Mouse (Mus musculus): Measurements from ENCODE around the gene Wipf1. TPM values are rescaled to one million over a fixed set of nuclear protein-coding genes. Genes with fewer than 3 reads are reported as not detected.

Gene Wipf1
- polyA plus RNA-seq, 1 experiment from 2014 or later: 8.2 TPM

DNA sequence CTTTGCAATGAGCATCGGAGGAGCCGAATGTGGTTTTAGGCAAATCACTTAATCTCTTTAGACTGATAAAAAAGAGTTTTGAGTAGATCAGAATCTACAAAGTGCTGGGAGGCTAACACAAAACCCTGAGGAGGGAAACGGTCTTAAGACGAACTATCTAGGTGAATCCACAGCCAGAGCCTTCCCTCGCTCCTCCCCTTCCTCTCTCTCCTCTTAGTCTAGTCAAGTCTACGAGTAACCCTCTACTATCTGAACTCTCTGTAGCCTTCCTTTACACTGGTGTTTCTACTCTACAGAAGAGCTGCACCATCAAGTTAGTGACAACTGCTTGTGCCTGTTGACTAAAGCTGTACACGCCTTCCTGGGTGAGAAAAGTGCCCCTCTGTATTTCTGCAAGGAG, 77.0 kb downstream of the Wipf1 start:
- H3K27ac ChIP-seq (ENCODE audit: low read depth, low read length): no peak overlapping the region
- no peak overlapping the region for H3K4me2 ChIP-seq
- H3K36me3 ChIP-seq (ENCODE audit: control insufficient read depth, insufficient read depth, low read length): no peaks in the 10 kb centered on the region
- ATAC-seq (ENCODE audit: low FRiP score) (no peak), DNase-seq (ENCODE audit: low spot score, missing footprints) (no peak)
- H3K27me3 ChIP-seq (ENCODE audit: control insufficient read depth, insufficient read depth, low read length): no peaks in the 10 kb centered on the region
- H3K4me1 ChIP-seq (ENCODE audit: control insufficient read depth, insufficient read depth, low read length): peaks cover 3% of the 10 kb centered on the region; the same call in 1 of the 2 replicates
- 66% methylated on average over 7 of the region's 7 CpGs for WGBS
- no peaks in the 10 kb centered on the region for H3K9me3 ChIP-seq (ENCODE audit: control insufficient read depth, low read length)
- H3K4me3 ChIP-seq (ENCODE audit: low read depth, low read length): no peak overlapping the region
- H3K9ac ChIP-seq (ENCODE audit: low read length): no peak overlapping the region

DNA sequence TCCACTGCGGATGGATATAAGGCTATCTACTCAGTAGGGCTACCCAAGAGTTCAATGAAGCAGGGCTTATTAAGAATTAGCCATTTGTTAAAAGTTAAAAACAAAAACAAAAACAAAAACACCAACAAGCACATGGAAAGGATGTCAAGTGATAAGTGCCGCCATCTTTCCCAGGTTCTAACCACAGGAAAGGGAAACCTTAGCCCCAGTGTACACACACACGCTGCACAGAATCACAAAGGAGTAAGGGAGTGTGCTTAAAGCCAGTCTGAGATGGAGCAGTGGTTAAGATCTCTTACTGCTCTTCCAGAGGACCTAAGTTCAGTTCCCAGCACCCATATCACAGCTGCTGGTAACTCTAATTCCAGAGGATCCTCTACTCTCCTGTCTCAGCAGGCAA, 78.0 kb downstream of the Wipf1 start:
- H3K27me3 ChIP-seq (ENCODE audit: control insufficient read depth, insufficient read depth, low read length): no peaks in the 10 kb centered on the region
- 95% methylated on average over 3 of the region's 3 CpGs for WGBS
- no peaks in the 10 kb centered on the region for H3K36me3 ChIP-seq (ENCODE audit: control insufficient read depth, insufficient read depth, low read length)
- H3K27ac ChIP-seq (ENCODE audit: low read depth, low read length): no peak overlapping the region
- no peak overlapping the region for H3K4me3 ChIP-seq (ENCODE audit: low read depth, low read length)
- peaks cover 3% of the 10 kb centered on the region; the same call in 1 of the 2 replicates for H3K4me1 ChIP-seq (ENCODE audit: control insufficient read depth, insufficient read depth, low read length)
- H3K9me3 ChIP-seq (ENCODE audit: control insufficient read depth, low read length): no peaks in the 10 kb centered on the region
- DNase-seq (ENCODE audit: low spot score, missing footprints) (no peak), ATAC-seq (ENCODE audit: low FRiP score) (no peak)
- no peak overlapping the region for H3K9ac ChIP-seq (ENCODE audit: low read length)
- no peak overlapping the region for H3K4me2 ChIP-seq

DNA sequence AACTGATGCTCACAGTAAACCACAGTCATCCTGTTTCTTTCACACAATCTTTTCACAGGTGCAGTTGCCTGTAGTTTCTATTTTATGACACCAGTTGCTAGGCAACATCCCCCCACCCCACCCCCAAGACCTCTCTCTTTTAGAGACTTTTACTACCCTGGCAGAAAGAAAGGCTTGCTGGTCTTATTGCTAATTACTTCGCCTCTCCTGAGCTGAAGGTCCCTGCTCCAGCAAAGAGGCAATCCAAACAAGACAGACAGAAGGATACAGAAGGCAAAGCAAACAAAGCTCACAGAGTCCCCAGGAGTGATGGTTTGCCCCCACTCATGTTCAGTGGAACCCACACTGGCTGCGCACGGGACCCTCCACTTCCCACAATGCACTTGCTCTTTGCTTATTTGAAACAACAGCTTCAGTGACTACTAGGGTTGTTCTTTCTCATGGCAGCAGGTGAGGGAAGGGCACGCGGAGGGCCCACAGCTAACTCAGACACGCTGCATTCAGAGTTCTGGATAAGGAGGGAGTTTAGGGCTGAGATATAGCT, 79.3 kb downstream of the Wipf1 start:
- Histone ChIP-seq H3K4me3 (ENCODE audit: low read depth, low read length) (no peak overlapping the region), H3K9me3 (ENCODE audit: control insufficient read depth, low read length) (no peaks in the 10 kb centered on the region), H3K36me3 (ENCODE audit: control insufficient read depth, insufficient read depth, low read length) (no peaks in the 10 kb centered on the region), H3K4me2 (no peak overlapping the region), H3K27me3 (ENCODE audit: control insufficient read depth, insufficient read depth, low read length) (no peaks in the 10 kb centered on the region), H3K4me1 (ENCODE audit: control insufficient read depth, insufficient read depth, low read length) (peaks cover 3% of the 10 kb centered on the region; the same call in 1 of the 2 replicates), H3K27ac (ENCODE audit: low read depth, low read length) (no peak overlapping the region), H3K9ac (ENCODE audit: low read length) (no peak overlapping the region)
- DNase-seq (ENCODE audit: low spot score, missing footprints) (no peak), ATAC-seq (ENCODE audit: low FRiP score) (no peak)
- 73% methylated on average over 6 of the region's 6 CpGs for WGBS

DNA sequence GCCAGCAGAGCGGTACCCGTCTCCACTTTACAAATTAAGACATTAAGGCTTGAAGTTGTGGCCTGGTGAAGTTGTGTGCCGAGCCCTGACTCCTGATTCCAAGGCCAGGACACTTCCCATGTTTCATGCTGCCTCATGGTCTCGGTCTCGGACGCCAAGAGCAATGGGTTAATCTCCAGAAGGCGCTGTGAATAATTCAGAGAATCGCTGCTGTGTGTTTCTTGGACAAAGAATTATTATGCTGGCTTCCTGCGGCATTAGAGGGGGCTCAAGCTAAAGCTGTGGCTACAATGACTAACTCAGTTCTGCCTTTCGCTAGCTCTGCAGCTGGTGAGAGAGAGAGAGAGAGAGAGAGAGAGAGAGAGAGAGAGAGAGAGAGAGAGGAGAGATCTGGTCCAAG, 85.5 kb downstream of the Wipf1 start:
- whole genome bisulfite sequencing: 66% methylated on average over 10 of the region's 10 CpGs
- Histone ChIP-seq H3K4me1 (ENCODE audit: control insufficient read depth, insufficient read depth, low read length) (no peaks in the 10 kb centered on the region), H3K27ac (ENCODE audit: low read depth, low read length) (no peak overlapping the region), H3K4me2 (no peak overlapping the region), H3K9me3 (ENCODE audit: control insufficient read depth, low read length) (no peaks in the 10 kb centered on the region), H3K27me3 (ENCODE audit: control insufficient read depth, insufficient read depth, low read length) (no peaks in the 10 kb centered on the region), H3K4me3 (ENCODE audit: low read depth, low read length) (no peak overlapping the region), H3K36me3 (ENCODE audit: control insufficient read depth, insufficient read depth, low read length) (no peaks in the 10 kb centered on the region), H3K9ac (ENCODE audit: low read length) (no peak overlapping the region)
- no peak for DNase-seq (ENCODE audit: low spot score, missing footprints)
- no peak for ATAC-seq (ENCODE audit: low FRiP score)

DNA sequence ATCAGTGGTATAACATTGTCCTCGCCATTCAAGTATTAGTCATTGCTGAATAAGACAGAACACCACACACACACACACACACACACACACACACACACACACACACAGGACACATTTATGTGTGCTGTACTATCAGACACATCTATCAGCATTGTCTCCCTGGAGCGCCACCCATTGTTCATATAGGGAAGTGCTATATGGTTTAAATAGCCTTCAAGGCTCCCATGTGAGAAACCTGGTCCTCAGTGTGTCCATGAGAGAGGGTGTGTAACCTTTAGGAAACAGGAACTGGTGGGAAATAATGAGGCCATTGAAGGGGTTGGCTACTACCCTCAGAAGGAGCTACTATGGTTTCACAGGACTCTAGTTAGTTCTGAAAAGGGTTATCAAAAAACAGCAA, 87.5 kb downstream of the Wipf1 start:
- H3K9ac ChIP-seq (ENCODE audit: low read length): no peak overlapping the region
- H3K36me3 ChIP-seq (ENCODE audit: control insufficient read depth, insufficient read depth, low read length): no peaks in the 10 kb centered on the region
- WGBS: 69% methylated on average over 2 of the region's 2 CpGs

DNA sequence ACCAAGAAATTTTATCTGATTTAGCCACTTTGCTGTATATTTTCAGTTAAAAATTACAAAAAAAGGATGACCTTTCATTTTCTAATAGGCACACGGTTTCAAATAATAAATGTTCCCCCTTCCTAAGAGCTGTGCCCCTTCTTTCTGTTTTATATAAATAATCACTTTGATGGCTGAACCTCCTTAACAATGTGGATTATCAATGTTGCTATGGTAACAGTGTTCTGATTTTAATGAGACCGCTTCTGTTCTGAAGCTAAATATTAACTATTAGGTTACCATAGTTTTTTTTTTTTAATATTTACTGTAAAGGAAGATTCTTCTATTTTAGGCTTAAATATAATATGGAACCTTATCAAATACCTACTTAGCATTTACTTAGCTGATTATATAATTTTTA, 89.2 kb downstream of the Wipf1 start:
- DNase-seq (ENCODE audit: low spot score, missing footprints) (no peak), ATAC-seq (ENCODE audit: low FRiP score) (no peak)
- H3K4me2 ChIP-seq: no peak overlapping the region
- no peaks in the 10 kb centered on the region for H3K36me3 ChIP-seq (ENCODE audit: control insufficient read depth, insufficient read depth, low read length)
- H3K27me3 ChIP-seq (ENCODE audit: control insufficient read depth, insufficient read depth, low read length): no peaks in the 10 kb centered on the region
- H3K9ac ChIP-seq (ENCODE audit: low read length): no peak overlapping the region
- no peak overlapping the region for H3K4me3 ChIP-seq (ENCODE audit: low read depth, low read length)
- no peak overlapping the region for H3K27ac ChIP-seq (ENCODE audit: low read depth, low read length)
- H3K9me3 ChIP-seq (ENCODE audit: control insufficient read depth, low read length): no peaks in the 10 kb centered on the region
- WGBS: 72% methylated on average over 2 of the region's 2 CpGs
- H3K4me1 ChIP-seq (ENCODE audit: control insufficient read depth, insufficient read depth, low read length): no peaks in the 10 kb centered on the region

More for the DNA sequence above, 87.5 kb downstream of the Wipf1 start:
- Histone ChIP-seq H3K4me1 (ENCODE audit: control insufficient read depth, insufficient read depth, low read length) (no peaks in the 10 kb centered on the region), H3K27ac (ENCODE audit: low read depth, low read length) (no peak overlapping the region), H3K4me3 (ENCODE audit: low read depth, low read length) (no peak overlapping the region), H3K27me3 (ENCODE audit: control insufficient read depth, insufficient read depth, low read length) (no peaks in the 10 kb centered on the region), H3K4me2 (no peak overlapping the region), H3K9me3 (ENCODE audit: control insufficient read depth, low read length) (no peaks in the 10 kb centered on the region)
- no peak for ATAC-seq (ENCODE audit: low FRiP score)
- no peak for DNase-seq (ENCODE audit: low spot score, missing footprints)

DNA sequence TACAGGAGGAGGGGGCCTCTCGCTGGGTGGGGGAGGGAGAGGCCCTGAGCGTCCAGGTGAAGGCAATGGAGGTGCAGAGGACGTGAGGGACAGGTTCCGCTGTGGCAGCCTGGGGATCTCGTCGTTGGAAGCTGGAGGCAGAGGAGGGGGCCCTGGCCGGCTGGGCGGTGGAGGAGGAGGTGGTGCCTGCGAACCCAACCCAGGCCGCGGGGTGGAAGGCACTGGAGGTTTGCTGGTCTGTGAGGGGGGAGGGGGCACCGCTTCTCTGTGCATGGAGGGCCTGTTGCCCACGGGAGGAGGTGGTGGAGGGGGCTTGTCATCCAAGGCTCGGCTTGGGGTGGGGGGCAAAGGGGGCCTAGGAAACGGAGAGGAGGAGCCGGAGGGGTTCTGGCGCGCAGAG, 92.6 kb downstream of the Wipf1 start:
- no peaks in the 10 kb centered on the region for H3K4me1 ChIP-seq (ENCODE audit: control insufficient read depth, insufficient read depth, low read length)

DNA sequence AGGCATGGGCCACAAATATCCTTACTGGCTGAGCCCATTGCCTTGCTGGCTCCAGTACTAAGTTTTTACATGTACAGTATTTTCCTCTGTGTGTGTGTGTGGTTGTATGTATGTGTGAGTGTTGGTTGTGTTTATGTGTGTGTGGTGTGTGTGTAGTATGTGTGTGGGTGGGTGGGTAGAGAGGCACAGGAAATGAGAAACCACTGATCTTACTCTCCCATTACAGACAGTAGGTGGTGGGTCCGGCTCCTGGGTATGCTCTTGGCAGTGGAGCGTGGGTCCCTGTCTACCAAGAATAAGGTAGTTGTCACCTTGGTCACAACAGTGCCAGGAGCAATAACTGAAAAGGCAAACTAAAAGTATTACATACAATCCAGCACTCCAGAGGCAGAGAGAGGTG, 93.7 kb downstream of the Wipf1 start:
- ATAC-seq (ENCODE audit: low FRiP score) (no peak), DNase-seq (ENCODE audit: low spot score, missing footprints) (no peak)
- Histone ChIP-seq H3K4me3 (ENCODE audit: low read depth, low read length) (no peak overlapping the region), H3K27ac (ENCODE audit: low read depth, low read length) (no peak overlapping the region), H3K36me3 (ENCODE audit: control insufficient read depth, insufficient read depth, low read length) (peaks cover 2% of the 10 kb centered on the region; the same call in 1 of the 2 replicates), H3K9ac (ENCODE audit: low read length) (no peak overlapping the region), H3K27me3 (ENCODE audit: control insufficient read depth, insufficient read depth, low read length) (no peaks in the 10 kb centered on the region), H3K9me3 (ENCODE audit: control insufficient read depth, low read length) (no peaks in the 10 kb centered on the region), H3K4me1 (ENCODE audit: control insufficient read depth, insufficient read depth, low read length) (no peaks in the 10 kb centered on the region), H3K4me2 (no peak overlapping the region)
- 95% methylated on average over 2 of the region's 2 CpGs for WGBS

More for the DNA sequence above, 92.6 kb downstream of the Wipf1 start:
- Histone ChIP-seq H3K4me3 (ENCODE audit: low read depth, low read length) (no peak overlapping the region), H3K27ac (ENCODE audit: low read depth, low read length) (no peak overlapping the region), H3K9ac (ENCODE audit: low read length) (no peak overlapping the region), H3K36me3 (ENCODE audit: control insufficient read depth, insufficient read depth, low read length) (peaks cover 2% of the 10 kb centered on the region; the same call in 1 of the 2 replicates), H3K9me3 (ENCODE audit: control insufficient read depth, low read length) (no peaks in the 10 kb centered on the region), H3K27me3 (ENCODE audit: control insufficient read depth, insufficient read depth, low read length) (no peaks in the 10 kb centered on the region), H3K4me2 (no peak overlapping the region)
- 54% methylated on average over 13 of the region's 18 CpGs for WGBS
- no peak for ATAC-seq (ENCODE audit: low FRiP score)
- no peak for DNase-seq (ENCODE audit: low spot score, missing footprints)

DNA sequence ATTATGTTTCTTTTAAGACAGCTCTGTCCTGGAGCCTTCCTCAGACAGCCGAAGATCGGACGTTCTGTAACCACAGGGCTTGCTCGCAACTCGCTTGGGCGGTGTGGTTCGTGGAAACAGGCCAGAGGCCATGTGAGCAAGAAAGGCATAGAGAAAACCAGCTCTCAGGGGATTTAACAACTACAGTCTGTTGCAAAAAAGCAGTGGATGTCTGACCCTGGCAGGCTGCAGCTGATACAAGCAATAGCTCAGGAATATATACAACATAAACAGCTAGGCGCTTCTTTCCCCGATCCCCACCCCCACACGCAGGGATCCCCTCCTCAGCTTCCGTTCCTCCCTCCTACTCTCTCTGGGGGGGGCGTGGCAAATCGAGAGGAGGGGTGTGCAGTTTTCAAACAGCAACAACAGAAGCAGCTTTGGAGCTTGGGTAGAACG, 97.6 kb downstream of the Wipf1 start:
- no peaks in the 10 kb centered on the region for H3K9me3 ChIP-seq (ENCODE audit: control insufficient read depth, low read length)
- no peaks in the 10 kb centered on the region for H3K4me1 ChIP-seq (ENCODE audit: control insufficient read depth, insufficient read depth, low read length)
- peaks cover 2% of the 10 kb centered on the region; the same call in 1 of the 2 replicates for H3K36me3 ChIP-seq (ENCODE audit: control insufficient read depth, insufficient read depth, low read length)
- H3K4me3 ChIP-seq (ENCODE audit: low read depth, low read length): no peak overlapping the region
- DNase-seq (ENCODE audit: low spot score, missing footprints): peak; percentile 87
- peak overlapping the region; percentile 20; the same call in 1 of the 2 replicates for H3K4me2 ChIP-seq
- H3K27ac ChIP-seq (ENCODE audit: low read depth, low read length): no peak overlapping the region
- no peak for ATAC-seq (ENCODE audit: low FRiP score)
- H3K27me3 ChIP-seq (ENCODE audit: control insufficient read depth, insufficient read depth, low read length): no peaks in the 10 kb centered on the region
- H3K9ac ChIP-seq (ENCODE audit: low read length): no peak overlapping the region; the same call in 1 of the 2 replicates
- 27% methylated on average over 14 of the region's 14 CpGs for WGBS
